Mouse (Mus musculus): ENCODE measurements around the gene Camk2d.

Camk2d gene

DNA sequence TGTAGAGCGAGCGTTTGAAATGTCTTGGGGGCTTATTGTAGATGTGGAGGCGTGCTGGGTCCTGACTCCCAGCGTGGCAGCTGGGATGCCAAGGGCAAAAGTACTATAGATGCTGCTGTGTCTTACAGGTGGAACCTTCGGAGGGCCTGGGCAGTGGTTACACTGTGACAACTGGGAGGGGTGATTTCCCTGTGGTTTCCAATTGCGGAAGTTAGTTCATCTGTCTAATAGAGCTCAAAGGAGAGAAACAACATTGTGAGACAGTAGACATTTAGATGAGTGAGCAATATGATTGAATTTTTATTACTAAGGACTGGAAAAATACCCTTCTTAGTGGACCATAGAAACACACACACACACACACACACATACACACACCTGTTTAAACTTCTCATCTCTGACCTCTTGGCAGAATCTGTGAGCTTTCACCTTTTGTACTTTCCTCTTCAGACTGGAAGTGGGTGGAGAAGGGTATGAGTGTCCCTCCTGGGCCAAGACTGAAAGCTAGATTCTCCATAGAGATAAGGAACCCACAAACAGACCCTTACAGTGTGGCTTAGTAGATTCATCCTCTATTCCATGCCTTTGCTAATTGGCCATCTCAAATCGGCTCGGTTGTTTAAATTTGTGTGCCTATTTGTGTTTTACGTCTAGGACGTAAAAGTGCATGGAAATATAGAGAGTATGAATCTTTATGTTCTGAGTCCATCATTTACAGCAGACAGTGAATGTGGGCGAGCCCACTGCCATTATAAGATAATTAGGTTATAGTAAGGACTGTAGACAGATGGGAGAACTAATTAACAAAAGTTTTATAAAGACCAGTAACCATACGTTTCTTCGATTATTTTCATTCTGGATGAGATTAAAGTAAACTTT is 94.8 kb downstream of the Camk2d start:
- DNase-seq (ENCODE audit: low spot score in 2 of 2), result no peak

DNA sequence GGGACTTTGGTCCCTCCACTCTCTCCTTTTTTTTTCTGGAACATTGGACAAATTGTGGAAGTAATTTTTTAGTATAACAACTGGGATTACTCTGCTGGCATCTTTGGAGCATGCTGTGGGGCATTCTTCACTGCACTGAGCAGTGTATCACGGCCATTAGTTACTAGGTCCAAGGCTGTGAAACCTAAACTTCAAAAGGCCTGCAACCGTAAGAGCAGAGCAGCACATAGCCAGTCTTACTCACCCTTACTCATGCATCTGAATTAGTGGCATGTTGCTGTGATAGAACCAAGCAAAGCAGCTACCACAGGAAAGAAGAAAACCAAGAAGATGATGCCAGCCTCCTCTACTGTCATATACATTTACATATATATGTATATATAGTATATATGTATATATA is 95.5 kb downstream of the Camk2d start:
- DNase-seq (ENCODE audit: low spot score in 2 of 2), result no peak

DNA sequence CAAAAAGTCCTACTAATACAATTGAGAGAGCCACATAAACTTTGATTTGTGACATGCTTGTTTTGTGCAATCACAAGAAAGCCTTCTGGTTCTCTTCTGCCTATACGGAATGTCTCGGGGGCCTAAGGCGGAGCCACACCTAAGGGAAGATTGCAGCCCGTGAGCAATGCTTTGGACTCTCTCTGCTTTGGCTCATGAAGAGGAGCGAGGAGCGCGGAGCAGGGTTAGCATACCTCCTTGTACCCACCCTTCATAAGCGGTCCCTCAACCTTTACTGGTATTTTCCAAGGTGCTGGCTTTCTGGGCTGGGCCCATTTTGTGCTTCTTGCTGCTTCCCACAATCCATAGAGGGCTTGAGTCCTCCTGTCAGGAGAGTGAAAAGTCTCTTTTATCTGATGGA is 96.7 kb downstream of the Camk2d start:
- no peak for DNase-seq (ENCODE audit: low spot score in 2 of 2)

DNA sequence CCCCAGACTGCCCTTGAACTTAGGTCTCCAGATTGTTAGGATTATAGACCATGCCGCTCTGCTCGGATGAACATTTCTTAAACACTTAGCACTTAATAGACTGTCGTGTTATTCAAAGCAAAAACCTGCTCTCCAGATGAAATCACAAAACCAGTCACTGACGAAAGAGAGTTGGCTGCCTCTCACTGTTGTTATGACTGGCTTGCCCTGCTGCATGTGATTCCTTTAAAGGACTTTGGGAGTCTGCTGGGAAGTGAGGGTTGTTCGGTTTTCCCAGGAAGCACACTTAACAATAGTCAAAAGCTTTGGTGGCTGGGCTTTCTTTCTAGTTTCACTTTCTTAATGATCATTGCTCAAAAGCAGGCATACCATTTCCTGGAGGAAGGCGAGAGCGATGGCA is 97.2 kb downstream of the Camk2d start:
- no peak for DNase-seq (ENCODE audit: low spot score in 2 of 2)

DNA sequence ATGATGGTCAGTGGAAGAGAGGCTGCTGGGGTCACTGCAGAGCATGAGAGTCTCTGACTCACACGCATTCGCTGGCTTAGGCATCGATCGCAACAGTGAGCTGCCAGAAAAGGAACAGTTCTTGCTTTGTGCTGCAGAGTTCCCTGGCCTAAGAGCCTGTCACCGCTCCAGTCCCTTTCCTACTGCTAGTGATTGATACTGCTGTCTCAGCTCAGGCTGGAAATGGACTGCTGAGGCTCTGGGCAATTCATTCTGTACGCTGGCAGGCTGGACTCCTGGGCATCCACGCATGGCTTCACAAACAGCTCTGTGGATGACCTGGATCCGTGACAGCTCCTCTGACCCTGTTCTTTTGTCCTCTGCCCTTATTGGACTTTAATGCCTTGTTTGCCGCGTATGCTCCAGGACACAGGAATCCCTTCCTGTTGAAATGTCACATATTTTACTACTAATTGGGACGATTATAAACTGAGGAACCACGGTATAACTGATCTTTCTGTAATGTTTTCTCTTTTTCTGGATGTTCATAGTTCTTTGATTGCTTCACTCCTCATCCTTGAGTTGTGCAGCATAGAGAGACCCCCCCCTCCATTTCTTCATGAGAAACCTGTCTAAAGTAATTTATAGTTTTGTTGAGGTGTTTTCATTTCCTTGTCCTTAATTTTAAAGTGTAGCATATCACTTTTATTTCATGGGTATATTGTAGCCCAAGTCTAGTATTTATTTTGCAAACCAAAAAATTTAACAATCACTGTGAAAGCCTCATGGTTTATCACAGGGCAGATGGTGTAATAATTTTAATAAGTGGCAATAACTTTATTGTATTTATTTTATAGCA is 99.6 kb downstream of the Camk2d start:
- DNase-seq (ENCODE audit: low spot score in 2 of 2), result peak; percentile 57 to 66

DNA sequence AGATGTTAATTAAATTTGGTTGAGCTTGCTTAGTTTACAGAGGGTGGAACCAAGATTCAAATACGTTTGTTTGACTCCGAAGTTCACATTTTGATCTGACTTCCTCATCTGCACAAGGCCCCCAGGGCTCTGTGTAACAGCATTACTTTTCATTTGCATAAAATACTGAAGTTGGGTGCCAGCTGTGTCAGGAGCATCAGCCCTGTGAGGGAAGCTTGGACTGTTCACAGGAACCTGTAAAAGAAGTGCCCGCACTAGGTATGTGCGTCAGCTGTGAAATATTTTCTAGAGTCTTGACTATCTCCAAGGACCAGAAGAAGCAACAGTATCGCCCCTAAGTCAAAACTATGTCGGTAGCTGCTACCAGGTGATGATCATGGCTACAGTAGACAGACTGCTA is 100.5 kb downstream of the Camk2d start:
- DNase-seq (ENCODE audit: low spot score in 2 of 2), result no peak

DNA sequence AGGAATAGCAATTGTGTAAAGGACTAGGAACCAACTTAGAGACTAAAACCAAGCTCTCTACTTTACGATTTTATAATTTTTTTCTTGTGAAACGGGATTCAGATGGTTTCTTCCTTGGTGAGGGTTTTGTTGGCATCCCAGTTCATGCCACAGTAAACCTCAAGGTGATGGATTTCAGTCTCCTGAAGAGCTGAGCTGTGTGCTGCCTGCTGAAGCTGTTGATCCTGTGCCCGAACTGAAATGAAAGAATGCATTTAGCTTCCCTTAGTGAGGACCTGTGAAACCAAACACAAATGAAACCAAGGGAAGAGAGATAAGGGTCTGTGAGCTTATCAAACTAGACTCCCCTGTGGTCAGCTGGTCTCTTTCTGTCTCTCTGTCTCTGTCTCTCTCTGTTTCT is 103.6 kb downstream of the Camk2d start:
- no peak for DNase-seq (ENCODE audit: low spot score in 2 of 2)

DNA sequence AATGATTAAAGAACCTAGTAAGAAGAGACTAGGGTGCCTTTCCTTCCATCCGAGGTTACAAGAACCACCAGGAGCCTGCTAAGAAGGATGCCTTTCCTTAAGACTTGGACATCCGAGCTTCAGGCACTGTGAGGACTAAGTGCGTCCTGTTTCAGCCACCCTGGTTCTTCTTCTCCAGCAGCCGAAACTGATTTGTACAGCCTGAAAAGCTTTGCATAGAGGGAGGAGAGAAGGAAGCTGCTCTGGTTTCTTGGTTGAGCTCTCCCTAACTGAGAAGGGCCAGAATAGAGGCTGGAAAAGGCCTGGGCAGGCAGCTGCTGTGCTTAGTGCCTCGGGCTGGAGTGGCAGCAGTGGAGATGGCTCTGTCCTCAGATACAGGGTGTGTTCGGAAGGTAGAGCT is 105.0 kb downstream of the Camk2d start:
- no peak for DNase-seq (ENCODE audit: low spot score in 2 of 2)

DNA sequence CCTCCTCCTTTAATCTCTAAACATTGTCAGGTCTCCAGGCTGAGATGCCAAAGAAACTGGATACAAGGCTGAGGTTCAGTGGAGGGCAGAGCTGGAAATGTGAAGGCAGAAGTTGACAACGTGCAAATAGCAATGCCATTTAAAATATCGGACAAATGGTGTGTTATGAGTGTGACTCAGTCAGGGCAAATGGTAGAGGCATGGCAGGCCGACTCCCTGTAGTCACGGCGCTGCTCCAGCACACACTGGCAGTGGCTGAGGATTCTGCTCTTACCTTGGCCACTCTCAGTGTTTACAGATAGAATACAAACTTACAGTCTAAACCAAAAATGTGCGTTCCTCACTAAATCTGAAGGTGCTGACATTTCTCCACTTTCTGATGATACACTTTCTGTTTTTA is 105.5 kb downstream of the Camk2d start:
- no peak for DNase-seq (ENCODE audit: low spot score in 2 of 2)

DNA sequence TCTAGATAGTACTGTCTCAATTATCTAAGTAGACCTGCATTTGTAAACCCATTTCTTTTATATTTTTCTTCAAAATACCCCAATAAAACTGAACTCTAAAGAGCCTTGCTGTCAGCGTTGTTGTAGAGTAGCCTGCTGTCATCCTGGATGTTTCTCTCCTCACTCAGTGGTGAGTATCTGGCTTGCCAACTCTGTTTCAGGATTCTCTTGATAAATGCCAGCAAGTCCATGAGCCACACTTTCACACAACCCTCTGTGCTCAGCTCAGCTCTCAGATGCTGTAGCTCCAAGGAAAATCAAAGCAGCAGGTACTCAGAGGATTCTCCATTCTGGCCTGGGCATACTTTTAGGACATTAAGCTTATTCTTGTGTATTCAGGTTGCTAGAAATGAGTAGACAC is 109.4 kb downstream of the Camk2d start:
- no peak for DNase-seq (ENCODE audit: low spot score in 2 of 2)

DNA sequence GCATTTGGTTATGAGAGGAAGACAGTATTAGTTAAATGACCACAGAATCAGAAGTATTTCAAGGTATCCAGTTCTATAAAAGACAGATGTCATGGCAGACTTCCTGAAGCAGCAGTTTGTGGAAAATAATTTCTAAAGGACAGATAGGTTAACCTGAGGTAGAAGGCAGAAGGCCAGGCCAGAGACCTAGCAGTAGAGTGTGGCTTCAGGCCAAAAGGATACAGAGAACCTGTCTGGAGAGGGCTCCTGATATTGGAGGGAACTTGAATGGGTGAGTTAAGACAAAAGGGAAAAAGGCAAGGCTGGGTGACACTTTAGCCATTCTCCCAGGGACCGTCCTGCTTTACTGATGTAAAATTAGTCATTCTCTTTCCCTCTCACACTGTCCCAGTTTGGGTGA is 118.2 kb downstream of the Camk2d start:
- no peak for DNase-seq (ENCODE audit: low spot score in 2 of 2)

DNA sequence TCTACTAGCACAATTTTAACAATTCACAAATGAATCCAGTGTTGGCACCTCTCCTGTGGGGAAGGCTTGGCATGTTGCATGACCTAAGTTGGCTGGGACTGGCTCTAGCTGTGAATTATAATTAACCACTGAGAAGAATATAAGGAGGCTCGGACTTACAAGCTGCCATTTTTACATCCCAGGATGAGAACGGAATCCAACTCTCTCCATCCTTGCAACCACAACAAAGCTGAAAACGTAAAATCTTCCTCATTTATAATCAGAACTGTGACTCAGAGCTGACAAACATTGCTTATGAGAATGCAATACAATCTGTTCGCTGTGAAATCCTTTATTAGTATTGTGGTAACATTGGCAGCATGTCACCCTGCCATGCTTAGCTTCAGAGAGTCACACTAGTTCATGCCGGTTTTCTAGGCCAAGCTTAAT is 126.9 kb downstream of the Camk2d start:
- DNase-seq (ENCODE audit: low spot score in 2 of 2), result no peak

DNA sequence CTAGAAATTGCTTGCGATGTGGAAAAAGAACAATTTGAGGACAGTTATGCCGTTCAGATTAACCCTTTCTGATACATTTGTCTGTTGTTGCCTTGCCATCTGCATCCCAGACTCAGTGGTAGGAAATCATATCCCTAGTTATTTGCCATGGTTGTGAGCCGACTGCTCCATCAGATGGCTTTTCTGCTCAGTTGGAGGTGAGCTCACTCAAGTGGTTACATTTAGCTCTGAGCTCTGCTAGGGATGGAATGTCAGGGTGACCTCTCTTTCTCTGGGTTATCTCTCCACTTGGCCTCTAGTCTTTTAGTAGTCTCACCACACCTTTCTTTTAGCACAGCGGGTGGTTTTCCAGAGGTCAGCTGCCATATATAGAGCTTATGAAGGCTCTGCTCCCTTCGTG is 127.4 kb downstream of the Camk2d start:
- DNase-seq (ENCODE audit: low spot score in 2 of 2), result no peak

DNA sequence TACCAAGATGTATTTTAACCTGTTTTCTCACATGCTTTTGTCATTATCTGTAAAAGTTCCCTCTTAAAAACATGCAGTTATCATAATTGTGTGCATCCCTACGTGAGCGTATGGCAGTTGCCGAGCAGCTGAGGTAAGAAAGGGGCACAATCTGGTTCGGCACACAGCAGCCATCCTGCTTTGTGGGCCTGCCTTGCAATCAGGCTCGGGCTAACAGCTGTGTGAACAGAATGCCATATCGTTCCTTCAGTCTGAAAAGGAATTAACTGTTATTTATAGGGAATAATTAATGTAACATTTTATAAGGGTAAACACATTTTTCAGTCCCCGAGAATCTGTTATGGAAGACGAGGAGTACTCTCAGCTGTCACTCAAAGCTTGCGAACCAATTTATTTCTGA is 129.5 kb downstream of the Camk2d start:
- no peak for DNase-seq (ENCODE audit: low spot score in 2 of 2)

DNA sequence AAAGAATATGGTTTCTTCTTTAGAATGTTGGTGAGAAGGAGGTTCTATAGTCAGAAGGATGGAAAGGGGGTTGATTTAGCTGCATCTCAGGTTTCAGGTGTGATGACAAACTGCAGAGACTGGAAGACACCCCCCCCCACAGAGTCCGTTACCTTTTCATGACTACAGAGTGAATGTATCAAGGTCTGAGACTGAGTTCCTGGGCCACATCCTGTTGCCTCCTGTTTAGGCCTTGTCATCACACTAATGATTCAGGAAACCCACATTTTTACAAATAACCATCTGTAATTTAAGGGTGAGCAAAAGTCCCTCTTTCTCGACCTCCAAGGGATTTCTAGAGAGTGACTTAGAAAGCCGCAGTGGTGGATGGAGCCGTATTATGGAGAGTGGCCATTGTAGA is 131.3 kb downstream of the Camk2d start:
- DNase-seq (ENCODE audit: low spot score in 2 of 2), result no peak

DNA sequence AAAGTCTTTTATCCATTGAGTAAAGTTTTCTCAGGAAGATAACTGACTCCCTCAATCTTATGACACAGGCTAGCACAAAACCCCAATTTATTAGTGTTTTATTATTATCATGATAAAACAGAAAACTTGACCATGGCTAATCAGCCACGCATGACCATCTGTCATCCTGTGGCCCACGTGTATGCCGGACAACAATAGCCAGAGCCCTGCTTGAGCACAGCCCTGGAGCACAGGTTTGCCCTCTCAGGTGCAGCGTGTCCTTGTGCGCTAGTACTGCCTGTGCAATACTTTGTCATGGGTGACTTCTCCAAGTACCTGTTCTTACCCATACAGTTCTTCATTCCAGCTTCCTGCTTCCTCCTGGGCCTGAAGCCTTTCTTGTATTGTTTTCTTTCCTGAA is 134.3 kb downstream of the Camk2d start:
- no peak for DNase-seq (ENCODE audit: low spot score in 2 of 2)

DNA sequence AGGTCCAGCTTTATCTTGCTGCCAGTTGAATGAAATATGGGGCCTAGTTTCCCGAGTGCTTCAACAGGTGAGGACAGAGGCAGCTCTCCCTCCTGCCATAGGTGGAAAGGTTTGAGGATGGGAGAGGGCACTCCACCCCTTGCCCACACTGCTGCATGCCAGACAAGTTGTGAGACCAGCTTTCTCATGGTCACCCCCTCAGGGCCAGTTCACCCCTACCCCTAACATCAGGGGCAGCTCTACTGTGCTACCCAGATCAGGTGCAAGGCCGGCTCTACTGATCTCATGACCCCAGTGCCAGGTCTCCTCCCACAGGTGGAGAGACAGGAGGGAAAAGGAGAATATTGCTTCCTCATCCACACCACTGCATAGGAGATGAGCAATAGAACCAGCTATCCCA is 136.2 kb downstream of the Camk2d start:
- no peak for DNase-seq (ENCODE audit: low spot score in 2 of 2)

DNA sequence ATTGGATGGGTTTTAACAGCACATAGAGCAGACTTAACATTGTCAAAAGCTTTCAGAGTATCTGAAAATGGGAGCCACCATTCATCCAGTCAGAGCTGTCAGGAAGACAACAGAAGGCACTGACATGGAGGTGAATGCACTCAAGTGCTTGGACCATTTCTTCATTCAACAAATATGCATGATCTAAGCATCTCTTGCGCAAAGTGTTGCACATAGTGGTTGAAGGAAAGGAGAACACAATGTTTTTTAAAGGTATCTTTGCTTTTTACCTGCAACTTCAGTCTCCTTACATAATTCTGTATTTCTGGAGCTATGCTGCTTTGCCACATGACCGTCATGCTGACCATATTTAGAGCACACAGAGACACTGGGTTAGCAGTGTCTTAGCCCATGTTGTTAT is 138.4 kb downstream of the Camk2d start:
- DNase-seq (ENCODE audit: low spot score in 2 of 2), result no peak

DNA sequence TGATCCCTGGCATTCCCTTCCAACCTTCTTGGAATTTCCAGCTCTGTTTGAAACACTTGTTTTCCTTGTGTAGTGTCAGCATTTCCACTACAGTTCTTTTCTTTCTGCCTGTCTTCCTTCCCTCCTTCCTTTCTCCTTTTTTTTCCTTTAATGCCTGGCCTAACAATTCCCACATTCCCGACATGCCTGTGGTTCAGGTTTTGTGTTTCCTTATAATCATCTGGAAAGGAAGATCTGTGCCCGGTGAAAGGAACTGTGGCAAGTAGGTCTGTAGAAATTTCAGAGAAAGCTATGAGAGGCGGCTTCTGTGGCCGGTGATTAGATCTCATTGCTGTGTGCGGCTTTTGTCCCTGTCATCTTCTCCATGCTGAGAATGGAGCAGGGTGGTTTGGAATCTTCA is 139.1 kb downstream of the Camk2d start:
- DNase-seq (ENCODE audit: low spot score in 2 of 2), result no peak

DNA sequence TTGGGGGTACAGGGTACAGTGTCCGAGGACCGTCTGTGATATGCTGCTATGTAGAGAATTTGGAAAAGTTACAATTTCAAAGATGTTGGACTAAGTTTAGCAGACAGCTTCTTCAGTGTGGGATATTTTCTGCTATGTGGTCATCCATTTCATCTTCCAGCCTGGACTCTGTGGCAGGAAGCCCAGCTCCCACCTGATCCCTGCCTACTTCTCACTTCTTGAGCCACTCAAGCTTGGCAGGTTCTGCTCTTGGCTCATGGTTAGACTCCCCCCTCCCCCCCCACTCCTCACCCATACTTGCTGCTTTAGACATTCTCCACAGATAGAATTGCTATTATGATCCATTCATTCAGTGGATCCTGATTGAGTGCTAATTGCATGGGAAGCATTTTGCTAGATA is 141.0 kb downstream of the Camk2d start:
- no peak for DNase-seq (ENCODE audit: low spot score in 2 of 2)

DNA sequence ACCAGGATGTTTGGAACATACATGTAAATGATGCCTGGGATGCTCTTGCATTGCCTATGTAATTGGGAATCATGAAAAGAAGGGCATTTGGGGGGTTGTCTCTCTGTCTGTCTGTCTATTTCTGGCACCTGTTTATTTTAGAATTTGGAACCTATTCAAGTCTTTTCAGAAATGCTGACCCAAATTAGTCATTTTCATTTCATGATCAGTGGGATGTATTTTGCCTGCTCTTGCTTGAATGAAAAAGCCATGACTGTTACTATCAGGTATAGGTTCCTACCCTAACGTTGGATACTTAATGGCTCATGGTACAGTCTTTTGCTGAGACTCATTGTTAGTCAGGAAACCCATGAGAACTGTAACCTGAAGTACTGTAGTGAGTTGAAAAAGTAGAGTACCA is 144.0 kb downstream of the Camk2d start:
- no peak for DNase-seq (ENCODE audit: low spot score in 2 of 2)

DNA sequence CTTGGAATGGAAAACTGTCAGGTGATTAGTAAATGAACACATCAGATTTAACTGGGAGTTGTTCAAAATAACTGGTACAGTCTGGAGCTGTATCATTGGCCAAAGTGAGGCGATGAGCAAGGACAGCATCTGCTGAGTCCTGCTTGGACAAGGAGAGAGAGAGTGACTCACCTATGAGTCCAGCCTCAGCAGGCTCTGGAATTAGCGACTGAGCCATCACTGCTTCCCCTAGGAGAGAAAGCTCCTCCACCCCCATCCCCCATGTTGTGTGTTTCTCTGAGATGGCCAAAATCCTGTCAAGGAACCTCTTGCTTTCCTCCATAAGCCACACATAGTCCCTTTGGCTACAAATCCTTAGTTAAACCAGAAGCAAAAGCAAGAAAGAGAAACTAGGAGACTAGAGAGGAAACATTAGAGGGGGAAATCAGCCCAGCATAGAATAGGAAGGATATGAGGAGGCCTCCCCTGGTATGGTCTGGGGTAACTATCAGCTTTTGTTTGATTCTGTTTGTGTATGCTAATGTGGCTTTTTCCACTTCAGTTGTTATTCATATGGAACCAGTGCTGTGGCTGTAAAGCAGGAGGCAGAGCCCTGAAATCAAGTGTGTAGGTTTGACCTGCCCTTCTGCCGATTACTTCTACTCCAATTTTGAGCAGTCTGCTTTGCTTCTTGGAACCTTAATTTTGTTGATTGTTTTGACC is 148.5 kb downstream of the Camk2d start:
- no peak for DNase-seq (ENCODE audit: low spot score in 2 of 2)
